ENCODE assay signal across 10 mouse cellular contexts in genomic region chr5:140684343-140685148, GRCm38 (mm10). TPM values are rescaled to one million over a fixed set of nuclear protein-coding genes. Genes with fewer than 3 reads are reported as not detected.
DNase-seq lines count a peak whose midpoint lies in the region; ATAC-seq and TF ChIP-seq lines count a peak whose summit lies in the region.
"Had no signal": no experiment of that assay in that cellular context is flagged by ENCODE, and none has a peak within 500 bp of the region (broad histone marks: within the 10 kb centered on the region; RNA-seq: fewer than 3 reads in every experiment).

No protein-coding gene starts in this region.

- intact Hi-C loops in gastrocnemius, postnatal 14 days (cut with DNase I; ENCODE audit: low total_unique reads) = loop anchor here (5.0 kb wide), 1 partner anchor 52 kb away; no protein-coding TSS in a partner anchor

- no peaks in the 10 kb centered on the region for H3K27me3 ChIP-seq in lung, embryonic 14.5 days (ENCODE audit: insufficient read depth, low read length)
- no peaks in the 10 kb centered on the region for H3K27me3 ChIP-seq in intestine, embryonic 16.5 days (replicated peaks; ENCODE audit: control insufficient read depth, insufficient read depth, low read length)
- H3K27me3 ChIP-seq in midbrain, embryonic 11.5 days (ENCODE audit: control insufficient read depth, insufficient read depth, low read length) = no peaks in the 10 kb centered on the region
- H3K27me3 ChIP-seq: heart, embryonic 15.5 days; Patski had no signal

- peak; percentile 82 for TF ChIP-seq CTCF in lung, embryonic 14.5 days (IDR thresholded peaks at IDR 0.05; ENCODE audit: low read depth)

- peak; percentile 63 for DNase-seq in adrenal gland, postnatal 14 days
- DNase-seq in adrenal gland, postnatal 4 days (ENCODE audit: low spot score in 2 of 2) = no peak
- DNase-seq in lung, embryonic 14.5 days = peak; percentile 84
- no peak for DNase-seq in lung, postnatal 10 days
- DNase-seq in embryo, embryonic 11 days = peak; percentile 68
- peak; percentile 94 for DNase-seq in midbrain, embryonic 11.5 days (ENCODE audit: low spot score, missing footprints)
- DNase-seq in gastrocnemius, postnatal 14 days = no peak

- H3K4me2 ChIP-seq in lung, embryonic 14.5 days = no peak overlapping the region
- no peak overlapping the region for H3K4me2 ChIP-seq in intestine, embryonic 16.5 days (ENCODE audit: low read depth, low read length)
- H3K4me2 ChIP-seq in midbrain, embryonic 11.5 days = no peak overlapping the region
- H3K4me2 ChIP-seq: heart, embryonic 15.5 days had no signal

- no peak overlapping the region for H3K4me3 ChIP-seq in lung, embryonic 14.5 days (ENCODE audit: low read depth, low read length)
- H3K4me3 ChIP-seq in intestine, embryonic 16.5 days (ENCODE audit: low read length) = no peak overlapping the region
- no peak overlapping the region for H3K4me3 ChIP-seq in midbrain, embryonic 11.5 days (ENCODE audit: low read depth, low read length)
- H3K4me3 ChIP-seq: heart, embryonic 15.5 days had no signal

- no peak overlapping the region for H3K27ac ChIP-seq in lung, embryonic 14.5 days (ENCODE audit: low read depth)
- H3K27ac ChIP-seq in intestine, embryonic 16.5 days (ENCODE audit: low read length) = no peak overlapping the region
- H3K27ac ChIP-seq in midbrain, embryonic 11.5 days (ENCODE audit: low read depth, low read length) = no peak overlapping the region
- H3K27ac ChIP-seq: heart, embryonic 15.5 days had no signal

- 59% methylated on average over 16 of the region's 16 CpGs for WGBS in lung, embryonic 14.5 days
- WGBS in intestine, embryonic 16.5 days = 64% methylated on average over 16 of the region's 16 CpGs
- WGBS in midbrain, embryonic 11.5 days = 61% methylated on average over 16 of the region's 16 CpGs

- H3K4me1 ChIP-seq in lung, embryonic 14.5 days (ENCODE audit: insufficient read depth) = no peaks in the 10 kb centered on the region
- no peaks in the 10 kb centered on the region for H3K4me1 ChIP-seq in intestine, embryonic 16.5 days (ENCODE audit: control insufficient read depth, insufficient read depth, low read length)
- no peaks in the 10 kb centered on the region for H3K4me1 ChIP-seq in midbrain, embryonic 11.5 days (ENCODE audit: control insufficient read depth, insufficient read depth, low read length)
- H3K4me1 ChIP-seq: heart, embryonic 15.5 days had no signal

- no peaks in the 10 kb centered on the region for H3K9me3 ChIP-seq in lung, embryonic 14.5 days (ENCODE audit: low read depth, low read length)
- no peaks in the 10 kb centered on the region for H3K9me3 ChIP-seq in intestine, embryonic 16.5 days (ENCODE audit: control insufficient read depth, low read length)
- no peaks in the 10 kb centered on the region for H3K9me3 ChIP-seq in midbrain, embryonic 11.5 days (ENCODE audit: control insufficient read depth, low read length)
- H3K9me3 ChIP-seq: heart, embryonic 15.5 days had no signal

- ATAC-seq in lung, embryonic 14.5 days (ENCODE audit: insufficient read depth) = peak; percentile 64; the same call in 1 of the 2 replicates
- ATAC-seq in intestine, embryonic 16.5 days = peak; percentile 58; the same call in 1 of the 2 replicates
- peak; percentile 64; the same call in 1 of the 2 replicates for ATAC-seq in midbrain, embryonic 11.5 days (ENCODE audit: low FRiP score)
- ATAC-seq: Patski had no signal

- H3K36me3 ChIP-seq in lung, embryonic 14.5 days (ENCODE audit: insufficient read depth) = peaks cover 52% of the 10 kb centered on the region
- H3K36me3 ChIP-seq in intestine, embryonic 16.5 days (ENCODE audit: control insufficient read depth, insufficient read depth, low read length) = no peaks in the 10 kb centered on the region
- no peaks in the 10 kb centered on the region for H3K36me3 ChIP-seq in midbrain, embryonic 11.5 days (ENCODE audit: control insufficient read depth, insufficient read depth, low read length)

- H3K9ac ChIP-seq in lung, embryonic 14.5 days = no peak overlapping the region
- H3K9ac ChIP-seq in intestine, embryonic 16.5 days (ENCODE audit: low read depth, low read length) = no peak overlapping the region
- no peak overlapping the region for H3K9ac ChIP-seq in midbrain, embryonic 11.5 days (ENCODE audit: low read length)
- H3K9ac ChIP-seq: heart, embryonic 15.5 days had no signal

RNA-seq across cellular contexts. Expression of gene Iqce, which starts 17.6 kb away (rescaled TPM):
- total RNA-seq in adrenal gland, postnatal 14 days (2021) = 19.0 and 22.7 TPM in 2 replicates
- total RNA-seq in adrenal gland, postnatal 4 days (2021) = 10 to 100 TPM; 40.3 to 41.3 TPM
- polyA plus RNA-seq in lung, embryonic 14.5 days (2014; fragmentation: Nextera tagmentation; extraction: Ambion mirVana) = 21.1 and 25.5 TPM in 2 replicates
- 16.7 and 18.2 TPM in 2 replicates for polyA plus RNA-seq in intestine, embryonic 16.5 days (2015; fragmentation: Nextera tagmentation; extraction: Ambion mirVana)
- 13.9 and 15.6 TPM in 2 replicates for polyA plus RNA-seq in midbrain, embryonic 11.5 days (2014; fragmentation: Nextera tagmentation; extraction: Ambion mirVana)
- total RNA-seq in gastrocnemius, postnatal 14 days (2021) = 1 to 10 TPM; 4.4 to 5.1 TPM

RNA-seq across cellular contexts. Expression of gene Brat1, which starts 20.3 kb away (rescaled TPM):
- 16.8 and 19.6 TPM in 2 replicates for total RNA-seq in adrenal gland, postnatal 14 days (2021)
- 10 to 100 TPM; 23.9 to 24.2 TPM for total RNA-seq in adrenal gland, postnatal 4 days (2021)
- 19.8 and 21.2 TPM in 2 replicates for polyA plus RNA-seq in lung, embryonic 14.5 days (2014; fragmentation: Nextera tagmentation; extraction: Ambion mirVana)
- 19.0 and 20.0 TPM in 2 replicates for polyA plus RNA-seq in intestine, embryonic 16.5 days (2015; fragmentation: Nextera tagmentation; extraction: Ambion mirVana)
- 8.3 and 11.4 TPM in 2 replicates for polyA plus RNA-seq in midbrain, embryonic 11.5 days (2014; fragmentation: Nextera tagmentation; extraction: Ambion mirVana)
- total RNA-seq in gastrocnemius, postnatal 14 days (2021) = 1 to 10 TPM; 6.7 TPM

RNA-seq across cellular contexts. Expression of gene Ttyh3, which starts 35.7 kb away (rescaled TPM):
- 72.5 and 83.6 TPM in 2 replicates for total RNA-seq in adrenal gland, postnatal 14 days (2021)
- total RNA-seq in adrenal gland, postnatal 4 days (2021) = 100 to 1,000 TPM; 199 to 212 TPM
- 56.4 and 61.6 TPM in 2 replicates for polyA plus RNA-seq in lung, embryonic 14.5 days (2014; fragmentation: Nextera tagmentation; extraction: Ambion mirVana)
- polyA plus RNA-seq in intestine, embryonic 16.5 days (2015; fragmentation: Nextera tagmentation; extraction: Ambion mirVana) = 17.0 and 24.3 TPM in 2 replicates
- 42.9 and 46.4 TPM in 2 replicates for polyA plus RNA-seq in midbrain, embryonic 11.5 days (2014; fragmentation: Nextera tagmentation; extraction: Ambion mirVana)
- 10 to 100 TPM; 16.9 to 22.5 TPM for total RNA-seq in gastrocnemius, postnatal 14 days (2021)

RNA-seq across cellular contexts. Expression of gene Amz1, which starts 39.4 kb away (rescaled TPM):
- 0.53 and 0.85 TPM in 2 replicates for total RNA-seq in adrenal gland, postnatal 14 days (2021)
- 1 to 10 TPM; 1.2 to 1.5 TPM for total RNA-seq in adrenal gland, postnatal 4 days (2021)
- polyA plus RNA-seq in lung, embryonic 14.5 days (2014; fragmentation: Nextera tagmentation; extraction: Ambion mirVana) = 0.99 and 1.1 TPM in 2 replicates
- polyA plus RNA-seq in intestine, embryonic 16.5 days (2015; fragmentation: Nextera tagmentation; extraction: Ambion mirVana) = 1.4 and 1.5 TPM in 2 replicates
- 0.67 and 0.97 TPM in 2 replicates for polyA plus RNA-seq in midbrain, embryonic 11.5 days (2014; fragmentation: Nextera tagmentation; extraction: Ambion mirVana)
- under 1 TPM; 0.24 to 0.43 TPM for total RNA-seq in gastrocnemius, postnatal 14 days (2021)

Comparison
In these comparisons a context has a peak if more than half of its experiments do, and no peak if none do; other contexts are left out.
1. DNase-seq: peak in adrenal gland, postnatal 14 days (single experiment), lung, embryonic 14.5 days (single experiment), embryo, embryonic 11 days (single experiment) and midbrain, embryonic 11.5 days (single experiment); none in adrenal gland, postnatal 4 days (0 of 2), lung, postnatal 10 days (single experiment) and gastrocnemius, postnatal 14 days (single experiment).
2. Peak in every context shown above with its lines, with median percentiles within 50 percentile points of each other: ATAC-seq.